Mouse (Mus musculus): ENCODE results near the gene Zfp689.

Gene Zfp689

GRCm38 (mm10) chr7:127448521-127449300 lies at the start of gene Zfp689:
Zfp689 (minus strand) TSS chr7:127449158.
- WGBS, result under 1% methylated on average over 54 of the region's 54 CpGs

GRCm38 (mm10) chr7:127498407-127498806 lies 49.4 kb upstream of the Zfp689 start:
- 46% methylated on average over 3 of the region's 3 CpGs for WGBS

- 82% methylated on average over 2 of the region's 2 CpGs for WGBS
Observed at GRCm38 (mm10) chr7:127497382-127497781, 48.4 kb upstream of the Zfp689 start.

GRCm38 (mm10) chr7:127491846-127492245 lies 42.9 kb upstream of the Zfp689 start:
- 81% methylated on average over 3 of the region's 3 CpGs for WGBS

GRCm38 (mm10) chr7:127489982-127490381 lies 41.0 kb upstream of the Zfp689 start:
- WGBS, result 98% methylated on average over 7 of the region's 7 CpGs

- 61% methylated on average over 4 of the region's 5 CpGs for WGBS
Observed at GRCm38 (mm10) chr7:127488364-127488763, 39.4 kb upstream of the Zfp689 start.

GRCm38 (mm10) chr7:127485416-127485815 lies 36.5 kb upstream of the Zfp689 start:
- 54% methylated on average over 5 of the region's 5 CpGs for WGBS

GRCm38 (mm10) chr7:127480321-127480720 lies 31.4 kb upstream of the Zfp689 start:
- 53% methylated on average over 2 of the region's 2 CpGs for WGBS

GRCm38 (mm10) chr7:127479318-127480225 lies 30.6 kb upstream of the Zfp689 start:
- WGBS, result 2% methylated on average over 47 of the region's 48 CpGs

GRCm38 (mm10) chr7:127478635-127479317 lies 29.8 kb upstream of the Zfp689 start, which contains the start of gene Fbrs:
Fbrs (plus strand) TSS chr7:127479199.
- WGBS, result under 1% methylated on average over 62 of the region's 62 CpGs

GRCm38 (mm10) chr7:127477687-127478634 lies 29.0 kb upstream of the Zfp689 start:
- WGBS, result under 1% methylated on average over 50 of the region's 50 CpGs

GRCm38 (mm10) chr7:127476855-127477254 lies 27.9 kb upstream of the Zfp689 start:
- WGBS, result 77% methylated on average over 4 of the region's 4 CpGs

- WGBS, result 92% methylated on average over 11 of the region's 11 CpGs
Observed at GRCm38 (mm10) chr7:127476336-127476735, 27.4 kb upstream of the Zfp689 start.

GRCm38 (mm10) chr7:127475186-127475740 lies 26.3 kb upstream of the Zfp689 start:
- 94% methylated on average over 11 of the region's 11 CpGs for WGBS

- 55% methylated on average over 6 of the region's 6 CpGs for WGBS
Observed at GRCm38 (mm10) chr7:127474378-127475070, 25.6 kb upstream of the Zfp689 start.

- WGBS, result 76% methylated on average over 5 of the region's 5 CpGs
Observed at GRCm38 (mm10) chr7:127473705-127474104, 24.7 kb upstream of the Zfp689 start.

GRCm38 (mm10) chr7:127472060-127472459 lies 23.1 kb upstream of the Zfp689 start:
- WGBS, result 1% methylated on average over 7 of the region's 7 CpGs

- 1% methylated on average over 24 of the region's 25 CpGs for WGBS
Observed at GRCm38 (mm10) chr7:127471646-127472010, 22.7 kb upstream of the Zfp689 start.

- WGBS, result under 1% methylated on average over 46 of the region's 46 CpGs
Observed at GRCm38 (mm10) chr7:127470743-127471645, 22.0 kb upstream of the Zfp689 start.

Measured in cerebral cortex, adult 2 months (tissue).